Mouse (Mus musculus) CD8-positive naive resting alpha-beta T cell, adult 57 days (primary cell): Measurements from ENCODE around the gene Hsf2. TPM values are rescaled to one million over a fixed set of nuclear protein-coding genes. Genes with fewer than 3 reads are reported as not detected.

Experiments
- total RNA-seq: library from RNA; stranded (reverse); gene quantifications from one replicate; pipeline ENCODE4 v1.2.4, GENCODE M21; 2023

The Hsf2 gene
- total RNA-seq = 14.6 TPM

DNA sequence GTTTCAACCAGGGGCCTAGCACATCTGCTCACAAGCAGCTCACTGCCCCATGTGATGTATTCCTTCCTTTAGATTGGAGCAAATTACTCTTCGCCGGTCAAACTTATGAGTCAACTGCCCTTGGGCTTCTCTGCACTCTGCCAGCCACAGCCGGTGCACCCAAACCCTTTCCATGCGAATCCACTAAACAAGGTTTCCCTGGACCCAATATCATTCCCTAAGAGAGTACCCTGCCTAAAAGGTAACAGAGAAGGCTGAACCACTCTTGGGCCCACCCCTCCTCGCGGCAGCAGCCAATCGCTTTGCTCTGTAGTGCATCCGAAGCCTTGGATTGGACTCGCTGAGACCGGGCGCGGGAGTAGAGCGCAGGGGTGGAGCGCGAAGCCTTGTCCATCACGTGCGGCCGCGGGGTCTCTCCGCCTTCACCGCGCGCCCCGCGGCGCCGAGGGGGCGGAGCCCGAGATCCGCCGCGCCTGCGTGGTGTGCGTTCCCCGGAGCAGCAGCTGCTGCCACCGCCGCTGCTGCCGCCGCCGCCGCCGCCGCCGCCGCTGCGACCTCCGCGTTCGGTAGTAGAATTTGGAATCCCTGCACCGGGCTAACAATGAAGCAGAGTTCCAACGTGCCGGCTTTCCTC is at the start of gene Hsf2:
Gene Hsf2 (plus strand): TSS at position 478 of the 634 bp plus-strand sequence.

DNA sequence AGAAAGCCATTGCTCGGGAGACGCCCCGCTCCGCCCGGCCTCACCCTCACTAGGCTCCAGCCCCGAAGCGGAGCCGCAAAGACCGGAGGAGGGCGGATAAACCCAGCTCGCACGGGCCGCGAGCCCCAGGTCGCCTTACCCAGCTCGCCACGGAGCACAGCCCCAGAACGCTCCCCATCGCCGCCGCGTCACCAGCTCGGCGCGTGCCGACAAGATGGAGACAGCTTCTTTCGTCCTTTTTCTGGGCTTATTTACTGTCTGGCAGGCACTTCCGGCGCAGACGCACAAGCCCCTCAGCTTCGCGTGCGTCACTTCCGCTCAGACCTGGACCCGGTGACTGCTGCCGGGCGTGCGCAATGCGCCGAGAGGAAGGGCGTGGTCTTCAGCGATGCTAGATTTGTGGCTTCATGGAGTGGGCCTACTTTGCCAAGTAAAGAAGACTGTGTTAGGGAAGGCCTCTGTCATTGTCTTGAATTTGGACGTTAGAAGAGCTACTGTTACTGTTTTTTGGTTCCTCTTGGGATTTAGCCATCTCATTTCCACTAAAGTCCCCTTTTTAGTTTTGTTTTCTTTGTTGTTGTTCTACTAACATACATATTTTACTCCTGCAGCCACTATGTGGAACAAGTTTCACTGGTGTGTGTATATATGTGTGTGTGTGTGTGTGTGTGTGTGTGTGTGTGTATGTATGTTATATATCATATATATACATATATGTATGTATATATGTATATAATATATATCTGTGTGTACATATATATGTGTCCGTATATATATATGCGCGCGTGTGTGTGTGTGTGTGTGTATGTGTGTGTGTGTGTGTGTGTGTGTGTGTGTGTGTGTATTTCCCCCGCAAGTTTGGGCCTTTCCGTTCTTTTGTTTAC is 46.3 kb downstream of the Hsf2 start, which contains the start of gene Serinc1:
Gene Serinc1 (minus strand): TSS at position 313 of the 884 bp plus-strand sequence.

Other genes with a start within 250 kb of the Hsf2 start
- gene Serinc1, start 46.1 kb downstream of the Hsf2 start, total RNA-seq = 176 TPM
- gene Pkib, start 145.6 kb downstream of the Hsf2 start, total RNA-seq = 5.0 TPM